Mouse (Mus musculus): ENCODE measurements around the gene Fam20c.

Gene Fam20c

DNA sequence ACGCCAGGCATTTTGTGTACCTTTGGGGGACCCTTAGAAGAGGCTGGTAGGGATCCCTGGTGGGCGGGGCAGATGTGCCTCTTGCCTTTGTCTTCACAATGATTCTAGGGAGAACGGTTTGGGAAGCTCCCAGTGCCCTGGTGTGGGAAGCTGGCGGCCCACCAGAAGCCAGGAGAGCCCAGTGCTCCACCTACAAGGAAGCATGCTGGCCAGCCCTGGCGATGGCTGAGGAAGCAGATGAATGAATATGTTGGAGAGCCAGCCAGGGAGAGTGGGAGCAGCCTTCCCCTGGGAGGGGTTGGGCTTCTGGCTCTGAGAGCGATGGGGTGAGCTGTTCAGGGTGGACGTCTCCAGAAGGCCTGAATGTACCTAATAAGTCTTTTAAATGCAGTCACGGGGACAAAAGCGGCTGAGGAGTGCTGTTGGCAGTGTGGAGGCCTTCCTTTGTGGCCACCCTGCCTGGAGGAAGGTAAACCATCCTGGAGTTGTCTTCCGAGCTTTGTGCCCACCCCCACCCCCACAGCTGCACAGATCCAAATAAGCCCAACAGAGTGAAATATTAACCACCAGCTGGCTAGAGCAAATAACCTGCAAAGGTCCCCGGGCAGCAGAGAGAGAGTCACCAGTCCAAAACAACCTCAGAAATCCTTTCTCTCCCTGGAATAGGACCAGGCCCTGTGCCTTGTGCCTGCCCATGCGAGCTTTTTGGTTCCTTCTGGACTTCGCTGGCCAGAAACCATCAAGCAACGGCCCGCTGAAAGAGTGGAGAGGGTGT lies 2.2 kb downstream of the Fam20c start:
- peak; percentile 18 for DNase-seq (ENCODE audit: low spot score)

DNA sequence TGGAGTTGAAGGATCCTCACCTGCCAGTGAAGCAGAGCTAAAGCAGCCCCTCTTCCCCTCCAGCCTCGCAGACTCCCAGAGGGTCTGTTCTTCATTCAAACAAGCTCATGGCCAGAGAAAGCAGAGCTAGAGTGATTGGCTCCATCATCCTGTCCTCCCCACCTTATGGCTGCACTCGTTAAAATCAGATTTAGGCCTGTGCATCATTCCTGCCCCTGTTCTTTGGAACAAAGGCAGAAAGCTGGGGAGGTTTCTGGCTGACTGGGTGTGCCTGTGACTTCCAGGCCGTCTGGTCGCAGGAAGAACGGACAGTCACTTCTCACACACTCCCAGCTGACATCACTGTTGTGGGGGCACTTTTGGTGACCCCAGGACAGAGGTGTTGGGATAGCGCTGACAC lies 2.8 kb downstream of the Fam20c start:
- no peak for DNase-seq (ENCODE audit: low spot score)

DNA sequence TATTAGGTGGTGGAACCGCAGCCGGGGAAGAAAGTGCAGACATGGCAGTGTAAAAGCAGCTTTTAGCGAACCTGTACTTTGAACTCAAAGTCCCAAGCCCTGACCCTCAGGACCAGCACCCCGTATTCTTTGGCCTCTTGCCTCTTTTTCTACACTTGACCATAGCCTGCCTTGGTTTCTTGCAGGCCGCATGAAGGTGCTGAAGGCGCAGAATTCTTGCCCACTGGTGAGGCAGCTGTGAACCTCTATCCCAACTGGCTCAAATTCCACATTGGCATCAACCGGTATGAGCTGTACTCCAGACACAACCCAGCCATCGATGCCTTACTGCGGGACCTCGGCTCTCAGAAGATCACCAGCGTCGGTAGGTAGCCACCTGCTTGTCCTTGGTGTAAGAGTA lies 3.3 kb downstream of the Fam20c start:
- DNase-seq (ENCODE audit: low spot score) = no peak

DNA sequence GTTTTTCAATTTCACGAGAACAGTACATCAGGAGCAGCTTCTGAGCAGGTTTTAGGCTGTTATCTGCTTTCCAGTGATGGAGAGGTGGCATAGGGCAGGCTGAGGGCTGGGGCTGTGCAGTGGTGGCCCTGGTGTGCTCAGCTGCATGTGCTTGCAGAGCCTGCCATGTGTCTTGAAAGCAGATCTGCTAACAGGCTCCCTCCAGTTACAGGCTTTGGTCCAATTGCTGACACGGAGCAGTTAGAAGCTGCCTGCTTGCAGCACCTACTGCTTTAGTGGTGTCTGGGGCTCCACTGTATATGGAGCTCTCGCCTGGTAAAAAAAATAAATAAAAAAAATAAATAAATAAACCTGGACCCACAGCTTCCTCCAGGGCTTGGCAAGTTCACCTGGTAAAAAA lies 4.2 kb downstream of the Fam20c start:
- DNase-seq (ENCODE audit: low spot score) = no peak

DNA sequence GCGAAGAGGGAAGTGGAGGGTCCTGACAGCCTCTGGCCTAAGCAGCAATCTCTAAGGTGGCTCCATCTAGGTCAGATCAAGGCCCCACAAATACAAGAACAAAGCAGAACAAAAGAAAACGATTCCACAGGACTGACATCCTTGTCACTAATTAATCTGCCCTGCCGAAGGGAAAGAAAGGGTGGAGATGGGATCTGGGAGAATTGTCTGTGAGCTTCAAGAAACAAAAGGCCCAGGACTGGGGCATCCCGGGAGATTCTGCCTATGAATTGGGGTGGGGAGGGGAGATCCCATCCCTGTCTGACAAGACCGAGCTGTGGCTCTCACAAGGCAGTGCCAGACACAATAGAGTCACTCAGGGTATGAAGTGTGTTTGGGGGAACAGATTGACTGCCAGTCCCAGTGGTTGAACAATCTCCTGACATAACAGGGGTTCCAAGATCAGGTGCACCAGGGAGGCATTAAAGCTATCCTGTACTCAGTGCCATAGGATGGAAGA lies 7.6 kb downstream of the Fam20c start:
- DNase-seq (ENCODE audit: low spot score) = no peak

DNA sequence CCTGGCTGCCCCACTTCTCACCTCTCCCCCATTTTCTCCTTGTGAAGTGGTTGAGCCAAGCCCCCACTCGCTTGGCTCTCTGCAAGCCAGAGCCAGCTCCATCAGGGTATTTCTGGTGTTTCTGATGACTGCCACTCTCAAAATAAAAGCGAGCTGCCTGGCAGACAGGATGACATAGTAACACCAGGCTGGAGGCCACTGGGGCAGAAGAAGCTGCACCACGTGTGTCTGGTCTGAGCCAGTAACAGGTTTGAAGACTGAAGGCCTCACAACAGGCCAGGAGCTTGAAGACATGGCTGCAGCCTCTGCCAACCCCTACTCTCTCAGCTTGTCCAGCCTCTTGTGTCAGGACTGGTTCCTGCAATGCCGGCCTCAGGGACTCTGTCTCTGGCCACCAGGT lies 8.0 kb downstream of the Fam20c start:
- DNase-seq (ENCODE audit: low spot score) = no peak

DNA sequence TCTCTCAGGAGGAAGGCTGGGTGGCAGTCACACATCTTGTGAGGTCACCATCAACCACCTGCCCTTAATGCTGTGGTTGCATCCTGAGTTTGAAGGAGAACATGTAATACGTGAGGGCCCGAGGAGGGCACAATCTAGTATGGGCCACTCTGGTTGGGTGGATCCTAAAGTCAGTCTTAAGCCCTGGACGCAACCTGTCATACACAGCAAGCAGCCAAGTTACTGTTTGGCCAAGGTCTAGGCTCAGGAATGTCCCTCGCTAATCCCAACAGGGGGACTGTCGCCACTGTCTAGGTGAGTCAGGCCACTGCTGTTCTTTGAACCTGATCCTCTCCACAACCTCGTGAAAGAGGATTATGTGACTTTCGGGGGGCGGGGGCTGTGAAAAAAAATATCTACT lies 10.3 kb downstream of the Fam20c start:
- no peak for DNase-seq (ENCODE audit: low spot score)

DNA sequence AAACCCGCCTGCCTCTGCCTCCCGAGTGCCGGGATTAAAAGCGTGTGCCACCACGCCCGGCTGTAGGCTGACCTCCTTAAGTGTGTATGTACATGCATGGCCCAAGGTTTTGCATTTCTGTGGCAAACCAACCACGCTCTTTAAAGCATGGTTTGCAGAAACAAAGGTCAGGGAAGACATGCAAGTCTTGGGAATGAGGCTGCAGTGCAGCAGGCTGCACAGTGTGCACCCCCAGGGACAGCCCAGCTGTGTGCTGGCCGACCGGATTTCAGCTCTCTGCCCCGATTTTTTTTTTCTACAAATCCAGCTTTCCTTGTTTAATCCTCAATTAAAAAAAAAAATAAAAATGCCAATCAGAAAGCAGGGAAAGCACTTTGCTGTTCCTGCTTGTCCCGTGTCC lies 13.3 kb downstream of the Fam20c start:
- DNase-seq (ENCODE audit: low spot score) = no peak

DNA sequence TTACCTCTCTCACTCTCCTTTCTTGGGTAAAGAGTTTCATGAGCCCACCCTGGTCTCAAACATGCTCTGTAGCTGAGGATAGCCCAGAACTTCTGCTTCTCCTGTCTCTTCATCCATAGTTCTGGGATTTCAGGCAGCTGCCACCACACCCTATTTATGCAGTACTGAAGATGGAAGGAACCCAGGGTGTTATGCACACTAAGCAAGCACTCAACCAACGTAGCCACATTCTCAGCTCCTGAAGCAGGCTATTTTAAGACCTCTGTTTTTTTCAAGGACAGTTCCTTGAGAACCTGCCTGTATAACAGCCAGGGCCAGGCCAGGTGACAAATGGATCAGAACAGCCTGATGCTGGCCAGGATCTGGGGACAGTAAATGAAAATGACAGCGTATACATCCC lies 14.4 kb downstream of the Fam20c start:
- DNase-seq (ENCODE audit: low spot score) = peak; percentile 51

DNA sequence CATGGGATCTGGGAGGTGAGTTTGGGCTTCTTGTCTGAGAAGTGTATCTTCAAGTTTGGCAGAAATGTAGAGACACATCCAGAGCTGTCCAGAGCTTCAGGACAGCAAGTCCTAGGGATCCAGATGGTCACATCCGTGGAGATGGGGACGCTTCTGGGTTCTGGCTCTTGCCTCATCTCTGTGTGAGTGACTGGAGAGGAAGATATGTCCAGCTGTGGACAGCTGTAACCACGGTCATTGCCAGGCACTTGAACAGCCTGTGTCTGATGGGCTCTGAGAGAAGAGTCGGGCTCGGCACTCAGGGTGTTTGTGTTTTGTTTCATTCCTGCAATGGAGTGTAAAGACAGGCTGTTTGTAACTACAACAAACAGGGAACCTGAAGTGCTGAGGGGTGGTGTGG lies 14.8 kb downstream of the Fam20c start:
- DNase-seq (ENCODE audit: low spot score) = peak; percentile 33

DNA sequence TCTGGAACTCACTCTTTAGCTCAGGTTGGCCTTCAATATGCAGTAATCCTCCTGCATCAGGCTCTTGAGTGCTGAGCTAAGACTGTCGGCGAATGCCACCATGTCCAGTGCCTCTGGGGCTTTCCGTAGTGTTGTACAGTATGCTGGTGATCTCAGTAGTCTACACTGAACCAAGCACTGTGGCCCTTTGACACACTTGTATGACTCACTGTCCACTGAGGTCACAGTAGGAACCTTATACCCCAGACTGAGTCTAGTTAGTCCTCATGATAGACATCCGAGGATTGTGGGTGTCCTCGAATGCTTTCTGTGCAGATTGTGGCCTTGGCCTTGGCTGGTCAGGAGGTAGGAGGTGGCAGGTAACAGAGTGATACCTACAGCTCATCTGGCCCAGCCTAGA lies 20.8 kb downstream of the Fam20c start:
- DNase-seq (ENCODE audit: low spot score) = no peak

DNA sequence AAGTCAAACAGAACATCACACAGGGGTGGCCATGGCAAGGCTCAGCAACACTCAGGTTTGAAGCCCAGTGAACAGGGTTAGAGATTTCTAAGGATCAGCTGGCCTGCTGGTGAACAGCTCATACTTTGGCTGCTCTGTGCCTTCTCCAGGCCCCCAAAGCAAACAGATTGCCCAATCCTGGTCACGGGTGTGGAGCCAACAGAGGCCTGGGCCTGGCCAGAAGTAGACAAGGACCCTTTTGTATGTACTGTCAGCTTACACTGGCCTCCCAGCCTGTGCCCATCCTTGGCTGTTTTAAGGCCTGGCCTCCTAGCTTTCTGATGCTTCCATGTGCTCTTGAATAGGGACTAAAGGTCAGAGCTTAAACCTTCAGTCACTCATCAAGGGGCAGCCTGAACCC lies 22.0 kb downstream of the Fam20c start:
- DNase-seq (ENCODE audit: low spot score) = peak; percentile 43

DNA sequence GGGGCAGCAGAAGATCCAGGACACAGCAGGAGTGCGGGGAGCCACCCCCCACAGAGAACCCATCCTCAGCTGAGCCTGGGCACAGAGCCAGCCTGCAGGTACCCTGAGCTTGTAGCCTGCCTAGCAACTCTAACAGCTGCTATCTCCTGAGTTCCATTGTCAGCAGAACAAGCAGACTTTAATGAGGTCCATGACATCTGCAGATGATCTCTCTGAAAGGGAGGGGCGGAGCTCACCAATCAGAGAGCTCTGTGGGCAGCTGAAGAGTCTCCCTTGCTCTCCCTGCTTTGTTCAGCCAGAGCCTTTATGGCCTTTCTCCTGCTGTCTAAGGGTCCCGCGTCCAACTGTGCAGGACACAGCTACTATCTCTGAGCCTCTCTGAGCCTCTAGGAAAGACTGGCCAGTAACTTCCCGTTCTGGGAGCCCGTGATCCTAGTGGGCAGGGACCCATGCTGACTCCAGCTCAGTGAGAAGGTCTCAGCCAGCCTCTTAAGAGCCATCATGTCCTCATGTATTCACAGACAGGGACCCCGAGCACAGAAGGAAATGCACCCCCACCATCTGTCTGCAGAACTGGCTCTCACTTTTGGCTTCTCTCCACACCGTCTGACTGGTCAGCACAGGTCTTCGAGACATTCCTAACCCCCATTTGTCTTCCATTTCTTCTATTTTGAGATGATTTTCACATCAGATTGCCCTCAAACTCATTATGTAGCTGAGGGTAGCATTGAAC lies 24.6 kb downstream of the Fam20c start:
- DNase-seq (ENCODE audit: low spot score) = no peak

DNA sequence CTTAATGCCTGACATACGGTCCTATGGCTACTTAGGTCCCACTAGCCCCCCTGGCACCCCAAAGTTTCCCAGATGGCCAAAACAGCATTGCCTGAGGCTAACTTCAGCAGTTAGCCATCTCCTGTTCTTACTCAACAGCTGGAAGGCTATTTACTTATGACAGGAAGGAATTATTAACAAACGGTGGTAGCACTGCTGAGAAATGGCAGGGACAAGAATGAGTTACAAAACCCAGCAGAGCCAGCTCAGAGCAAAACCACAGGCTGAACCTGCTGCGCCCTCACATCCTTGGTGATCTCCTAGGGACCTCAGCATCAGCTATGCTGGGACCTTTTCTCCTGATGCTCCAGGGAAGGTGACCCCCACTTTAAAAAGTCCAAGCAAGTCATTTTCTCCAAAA lies 25.3 kb downstream of the Fam20c start:
- DNase-seq (ENCODE audit: low spot score) = no peak

DNA sequence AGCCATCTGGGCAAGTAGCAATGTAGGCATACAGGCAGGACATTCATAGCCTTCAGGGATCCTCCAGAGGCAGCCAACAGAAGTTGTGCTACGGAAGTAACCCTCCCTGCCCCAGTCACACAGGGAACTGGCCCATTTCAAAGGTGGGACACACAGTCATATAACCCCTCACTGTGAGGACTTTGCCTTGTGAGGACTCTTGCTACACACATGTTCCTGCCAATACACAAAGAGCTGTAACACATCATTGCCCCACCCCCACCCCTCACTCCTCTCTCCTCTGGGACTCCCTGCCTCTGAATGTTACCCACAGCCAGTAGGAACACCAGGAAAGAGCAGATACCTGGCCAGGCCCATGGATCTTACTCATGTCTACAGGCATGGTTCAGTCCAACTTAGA lies 28.4 kb downstream of the Fam20c start:
- no peak for DNase-seq (ENCODE audit: low spot score)

DNA sequence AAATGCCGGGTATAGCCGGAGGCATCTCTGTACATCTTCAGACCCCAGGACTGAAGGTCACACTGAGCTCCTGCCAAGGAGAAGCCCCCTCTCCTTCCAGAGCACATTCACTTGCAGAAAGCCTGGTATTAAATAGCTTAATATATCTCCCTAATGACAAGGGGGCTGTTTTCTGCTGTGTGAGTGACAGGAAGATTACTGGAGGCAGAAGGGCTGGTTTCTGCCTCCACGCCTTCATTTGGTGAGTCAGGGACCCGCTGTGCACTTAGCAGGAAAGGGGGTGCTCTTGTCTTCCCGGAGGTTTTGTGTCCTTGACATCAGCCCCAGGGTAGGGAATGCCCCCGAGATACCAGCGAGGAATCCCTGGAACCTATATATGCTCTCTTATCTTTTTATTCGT lies 28.9 kb downstream of the Fam20c start:
- no peak for DNase-seq (ENCODE audit: low spot score)

DNA sequence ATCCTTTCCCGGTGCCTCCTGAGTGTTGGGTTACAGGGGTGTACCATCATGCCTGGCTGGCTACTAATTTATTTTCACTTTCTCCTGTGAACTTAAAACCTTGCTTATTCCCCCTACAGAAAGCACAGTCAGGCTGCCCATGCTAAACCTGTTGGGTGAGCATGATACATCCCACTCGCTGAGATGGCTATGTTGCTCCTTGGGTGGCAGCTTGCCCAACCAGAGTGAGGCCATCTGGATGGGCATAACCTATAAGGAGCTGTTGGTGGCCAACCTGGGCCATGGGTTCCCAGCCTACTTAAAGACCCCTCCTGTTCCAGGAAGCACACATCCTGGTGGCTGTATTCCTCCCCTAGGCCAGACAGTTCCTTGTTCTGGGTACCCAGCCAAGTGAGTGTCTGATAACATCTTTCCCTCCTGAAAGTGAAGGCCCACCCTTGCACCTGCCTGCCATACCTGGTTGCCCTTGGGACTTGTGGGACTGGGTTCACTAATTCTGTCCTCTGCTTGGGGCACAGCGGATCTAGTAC lies 31.7 kb downstream of the Fam20c start:
- no peak for DNase-seq (ENCODE audit: low spot score)

DNA sequence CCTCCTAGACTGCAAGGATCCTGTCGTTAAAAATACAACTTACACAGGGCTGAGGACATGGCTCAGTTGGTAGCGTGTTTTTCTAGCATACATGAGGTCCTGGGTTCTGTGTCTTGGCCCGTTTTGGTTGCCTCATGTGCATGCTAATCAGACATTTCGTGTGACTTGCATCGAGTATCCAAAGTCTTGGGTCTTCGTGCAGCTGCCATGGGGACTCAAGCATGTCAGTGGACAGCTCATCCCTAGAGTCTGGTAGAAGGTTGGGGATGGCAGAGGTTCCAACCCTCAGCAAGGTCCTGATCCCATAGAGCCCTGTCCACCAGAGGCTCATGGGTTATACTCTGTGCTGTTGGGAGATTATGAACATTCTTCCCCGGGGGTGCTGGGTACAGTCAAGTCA lies 33.3 kb downstream of the Fam20c start:
- no peak for DNase-seq (ENCODE audit: low spot score)

DNA sequence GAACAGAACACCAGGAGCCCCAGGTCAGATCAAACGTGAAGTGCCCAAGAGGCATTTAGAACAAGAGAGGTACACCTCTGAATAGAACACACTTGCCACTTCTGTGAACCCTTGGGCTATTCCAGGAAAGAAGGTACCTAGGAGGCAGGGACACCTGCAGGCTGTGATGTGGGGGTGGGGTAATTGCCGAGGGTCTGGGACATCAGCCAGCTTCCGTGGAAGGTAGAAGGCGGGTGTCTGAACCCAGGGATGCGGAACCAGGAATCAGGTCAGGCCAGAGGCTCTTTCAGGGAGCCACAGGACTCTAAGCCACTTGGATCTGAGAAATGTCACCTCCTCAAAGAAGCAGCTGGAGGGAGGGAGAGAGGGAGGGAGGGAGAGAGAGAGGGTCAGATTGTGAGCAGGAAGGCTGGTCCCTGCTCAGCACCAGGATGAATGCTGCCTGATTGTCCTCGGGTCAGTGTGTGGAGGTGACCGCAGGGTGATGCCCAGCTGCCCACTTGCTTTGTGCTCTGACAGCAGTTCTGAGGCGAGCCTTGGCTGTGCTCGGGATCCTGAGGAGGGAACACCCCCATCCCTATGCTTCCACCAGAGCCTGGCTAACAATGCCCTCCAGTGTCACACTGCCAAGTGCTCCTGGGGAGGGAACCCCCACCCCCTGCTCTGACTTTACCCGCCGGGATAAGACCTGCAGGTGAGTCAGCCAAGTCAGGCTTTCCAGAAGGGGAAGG lies 34.3 kb downstream of the Fam20c start:
- DNase-seq (ENCODE audit: low spot score) = no peak

DNA sequence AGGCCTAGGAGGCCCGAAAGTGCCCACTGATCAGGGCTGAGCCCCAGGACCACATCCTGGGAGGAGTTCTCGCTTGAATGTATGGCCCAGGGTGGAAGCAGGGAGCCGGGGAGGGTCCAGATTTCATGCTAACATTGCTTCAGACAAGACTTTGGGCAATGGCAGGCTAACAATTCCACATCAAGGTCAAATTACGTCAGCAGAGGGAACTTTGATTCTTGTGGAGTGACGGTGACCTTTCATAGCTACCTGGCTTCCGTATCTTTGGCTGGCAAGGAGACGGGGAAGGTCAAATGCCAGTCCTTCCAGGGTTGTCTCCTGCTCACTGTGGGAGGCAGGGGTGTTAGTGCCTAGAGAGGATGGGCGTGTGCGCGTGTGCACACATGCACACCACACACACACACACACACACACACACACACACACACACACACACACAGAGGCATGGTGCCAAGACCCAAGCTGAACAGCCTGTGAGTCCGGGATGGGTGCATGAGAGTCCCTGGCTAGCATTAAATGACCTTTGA lies 36.7 kb downstream of the Fam20c start:
- DNase-seq (ENCODE audit: low spot score) = no peak

DNA sequence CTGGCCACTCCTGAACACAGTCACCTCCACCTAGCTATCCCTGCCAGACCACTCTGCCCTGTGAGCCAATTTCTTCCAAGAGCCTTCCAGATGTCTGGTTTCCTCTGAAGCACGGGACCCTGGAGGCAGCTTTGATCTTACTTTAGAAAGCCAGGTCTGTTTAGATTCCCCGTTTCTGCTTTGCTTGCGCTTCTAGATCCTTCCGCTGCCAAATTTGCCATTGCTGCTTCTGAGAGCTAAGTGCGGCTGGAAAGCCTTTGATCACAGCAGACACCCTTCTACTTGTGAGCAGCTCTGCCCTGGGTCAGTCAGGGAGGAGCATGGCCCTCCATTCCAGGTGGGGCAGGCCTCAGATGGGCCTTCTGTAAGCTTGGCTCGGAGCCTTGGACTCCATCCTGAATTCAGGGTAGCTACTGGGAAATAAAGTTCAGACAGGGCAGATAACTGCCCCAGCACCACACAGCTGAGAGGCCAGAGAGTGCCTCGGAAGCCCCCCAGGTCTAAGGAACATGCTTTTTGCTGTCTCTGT lies 47.3 kb downstream of the Fam20c start:
- no peak for DNase-seq (ENCODE audit: low spot score)

DNA sequence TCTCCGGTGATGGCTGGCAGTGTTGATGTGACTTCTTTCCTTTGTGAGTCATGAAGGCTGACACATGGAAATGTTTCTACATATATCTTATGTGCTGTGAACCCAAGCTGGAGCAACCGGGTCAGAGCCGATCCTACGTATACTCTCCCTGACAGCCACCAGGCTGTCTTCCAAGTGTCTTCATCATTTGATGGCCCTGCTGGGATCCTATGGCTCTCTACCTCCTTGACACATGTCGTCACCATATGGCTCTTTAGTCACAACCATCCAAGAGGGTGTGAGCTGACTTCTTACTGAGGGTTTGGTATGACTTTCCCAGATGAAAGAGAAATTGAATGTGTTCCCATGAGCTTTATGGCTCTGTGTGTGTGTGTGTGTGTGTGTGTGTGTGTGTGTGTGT lies 50.0 kb downstream of the Fam20c start:
- DNase-seq (ENCODE audit: low spot score) = no peak

Data from lung, postnatal 25 days (tissue).